Mouse (Mus musculus) liver, embryonic 14.5 days (tissue): Measurements from ENCODE around the gene Csmd2. TPM values are rescaled to one million over a fixed set of nuclear protein-coding genes. Genes with fewer than 3 reads are reported as not detected.

ENCODE experiments used
- ATAC-seq: fragments of 200-750 bp; cut with Nextera tagmentation; 2 replicates; pipeline ENCODE4 v1.8.0; 2017; ENCODE audit warnings: moderate number of reproducible peaks, mild to moderate bottlenecking, moderate library complexity; ENCODE audit not compliant: insufficient read depth
- DNase-seq, 3 experiments: peaks; one replicate each; pipeline ENCODE4 v3.0.0-alpha.2; 2012 to 2013; ENCODE audit warnings: low read depth in 3 of 3, low spot score in 3 of 3
- H3K27ac ChIP-seq: fragments of 300-500 bp; sonication (generic); 2 replicates; pipeline ENCODE4 v1.5.1; 2014; ENCODE audit warnings: moderate library complexity, mild to moderate bottlenecking, control low read depth, inconsistent platforms
- H3K27me3 ChIP-seq: fragments of 300-500 bp; sonication (generic); 2 replicates; pipeline ENCODE4 v1.6.1; 2014; ENCODE audit warnings: mild to moderate bottlenecking, low read length, moderate library complexity; ENCODE audit not compliant: control insufficient read depth, insufficient read depth
- H3K36me3 ChIP-seq: fragments of 300-500 bp; sonication (generic); replicated peaks from 2 replicates; pipeline ENCODE4 v1.6.1; 2014; ENCODE audit warnings: low read depth; ENCODE audit not compliant: control insufficient read depth, insufficient read depth
- H3K4me1 ChIP-seq, 2 experiments: fragments of 200-500 bp in 1 of 2; fragments of 300-500 bp in 1 of 2; sonication (generic) in 1 of 2; replicated peaks; 2 replicates each; pipeline ENCODE4 v1.6.1; 2012 to 2014; ENCODE audit warnings: antibody characterized with exemption in 1 of 2, inconsistent platforms in 1 of 2, low read length in 1 of 2; ENCODE audit not compliant: control insufficient read depth in 2 of 2, insufficient read depth in 2 of 2
- H3K4me2 ChIP-seq: fragments of 300-500 bp; sonication (generic); 2 replicates; pipeline ENCODE4 v1.6.1; 2014; ENCODE audit warnings: low read depth, mild to moderate bottlenecking, control low read depth, moderate library complexity
- H3K4me3 ChIP-seq, 2 experiments: fragments of 200-500 bp in 1 of 2; fragments of 300-500 bp in 1 of 2; sonication (generic) in 1 of 2; 2 replicates each; pipeline ENCODE4 v1.5.1; 2012 to 2014; ENCODE audit warnings: low read depth in 2 of 2, low read length in 2 of 2, mild to moderate bottlenecking in 2 of 2, control low read depth in 1 of 2, inconsistent platforms in 1 of 2, moderate library complexity in 1 of 2; ENCODE audit not compliant: insufficient read depth in 1 of 2
- H3K9ac ChIP-seq: fragments of 300-500 bp; sonication (generic); replicated peaks from 2 replicates; pipeline ENCODE4 v1.6.1; 2014; ENCODE audit warnings: mild to moderate bottlenecking, control low read depth, moderate library complexity
- H3K9me3 ChIP-seq: fragments of 300-500 bp; sonication (generic); 2 replicates; pipeline ENCODE4 v1.6.1; 2016; ENCODE audit warnings: low read length, mixed read lengths; ENCODE audit not compliant: control insufficient read depth
- CTCF ChIP-seq: IDR thresholded peaks from 2 replicates; pipeline ENCODE4 v1.5.1; 2016; ENCODE audit warnings: antibody characterized with exemption, low read depth, control low read depth
- EP300 ChIP-seq: IDR thresholded peaks from 2 replicates; pipeline ENCODE4 v1.6.1; 2016; ENCODE audit warnings: antibody characterized with exemption, low read depth
- WGBS: fragments of 180-500 bp; shearing (Covaris S2); extraction: QIAGEN DNeasy Blood & Tissue Kit; methylation state at CpG from one replicate; pipeline ENCODE4 v1.1.7; 2014; ENCODE audit not compliant: insufficient replicate concordance; 5-methylcytosine and 5-hydroxymethylcytosine counted together
- polyA plus RNA-seq, 2 experiments: library from polyadenylated mRNA; depleted of rRNA in 1 of 2; stranded (reverse) in 1 of 2; unstranded in 1 of 2; fragments of >200 nt; fragmentation: Nextera tagmentation in 1 of 2; extraction: Ambion mirVana in 1 of 2; gene quantifications; 2 replicates each; pipeline versions ENCODE4 v1.2.1 to v1.2.3; 2012 to 2014

The Csmd2 gene
- polyA plus RNA-seq, 2 experiments, result 0.01 TPM; not detected in 1

GRCm38 (mm10) chr4:128484679-128485078 lies 497.0 kb downstream of the Csmd2 start:
- no peaks in the 10 kb centered on the region for H3K4me1 ChIP-seq
- no peak overlapping the region for H3K4me2 ChIP-seq
- no peak overlapping the region for H3K9ac ChIP-seq
- H3K4me3 ChIP-seq, result no peak overlapping the region
- DNase-seq (no peak), ATAC-seq (no peak)
- no peaks in the 10 kb centered on the region for H3K9me3 ChIP-seq
- H3K27me3 ChIP-seq, result no peaks in the 10 kb centered on the region
- H3K36me3 ChIP-seq, result no peaks in the 10 kb centered on the region
- WGBS, result 44% methylated on average over 2 of the region's 2 CpGs
- TF ChIP-seq EP300 (no peak), CTCF (no peak)
- no peak overlapping the region for H3K27ac ChIP-seq

GRCm38 (mm10) chr4:128489521-128490100 lies 502.0 kb downstream of the Csmd2 start:
- no peak for DNase-seq
- Histone ChIP-seq H3K27ac (no peak overlapping the region), H3K9ac (no peak overlapping the region), H3K9me3 (no peaks in the 10 kb centered on the region), H3K4me1 (no peaks in the 10 kb centered on the region), H3K27me3 (no peaks in the 10 kb centered on the region), H3K4me3 (no peak overlapping the region), H3K4me2 (no peak overlapping the region), H3K36me3 (no peaks in the 10 kb centered on the region)
- ATAC-seq, result no peak
- WGBS, result 62% methylated on average over 11 of the region's 11 CpGs
- TF ChIP-seq CTCF, result no peak
- no peak for TF ChIP-seq EP300

- Histone ChIP-seq H3K9me3 (no peaks in the 10 kb centered on the region), H3K4me2 (no peak overlapping the region)
- 69% methylated on average over 8 of the region's 8 CpGs for WGBS
Observed at GRCm38 (mm10) chr4:128492055-128492454, 504.4 kb downstream of the Csmd2 start.

GRCm38 (mm10) chr4:128499980-128500379 lies 512.3 kb downstream of the Csmd2 start:
- H3K4me3 ChIP-seq, result no peak overlapping the region
- H3K9ac ChIP-seq, result no peak overlapping the region
- H3K36me3 ChIP-seq, result no peaks in the 10 kb centered on the region
- WGBS, result 58% methylated on average over 2 of the region's 2 CpGs
- no peaks in the 10 kb centered on the region for H3K9me3 ChIP-seq
- no peaks in the 10 kb centered on the region for H3K4me1 ChIP-seq
- H3K4me2 ChIP-seq, result no peak overlapping the region
- ATAC-seq (no peak), DNase-seq (no peak)
- no peaks in the 10 kb centered on the region for H3K27me3 ChIP-seq
- TF ChIP-seq EP300, result no peak
- no peak for TF ChIP-seq CTCF
- H3K27ac ChIP-seq, result no peak overlapping the region

More at GRCm38 (mm10) chr4:128492055-128492454, 504.4 kb downstream of the Csmd2 start:
- Histone ChIP-seq H3K4me1 (no peaks in the 10 kb centered on the region), H3K27me3 (no peaks in the 10 kb centered on the region), H3K9ac (no peak overlapping the region), H3K27ac (no peak overlapping the region), H3K4me3 (no peak overlapping the region), H3K36me3 (no peaks in the 10 kb centered on the region)
- no peak for TF ChIP-seq CTCF
- TF ChIP-seq EP300, result no peak
- no peak for ATAC-seq
- no peak for DNase-seq

GRCm38 (mm10) chr4:128506878-128507277 lies 519.2 kb downstream of the Csmd2 start:
- WGBS, result 48% methylated on average over 10 of the region's 10 CpGs
- H3K4me2 ChIP-seq, result no peak overlapping the region

More at GRCm38 (mm10) chr4:128506878-128507277, 519.2 kb downstream of the Csmd2 start:
- DNase-seq, result no peak
- no peaks in the 10 kb centered on the region for H3K36me3 ChIP-seq
- ATAC-seq, result no peak
- TF ChIP-seq CTCF (no peak), EP300 (no peak)
- no peak overlapping the region for H3K27ac ChIP-seq
- no peaks in the 10 kb centered on the region for H3K4me1 ChIP-seq
- H3K4me3 ChIP-seq, result no peak overlapping the region
- no peak overlapping the region for H3K9ac ChIP-seq
- H3K9me3 ChIP-seq, result no peaks in the 10 kb centered on the region
- H3K27me3 ChIP-seq, result no peaks in the 10 kb centered on the region
